Mouse (Mus musculus) bone marrow macrophage, adult 2 months (primary cell): ENCODE measurements at regions not wholly inside any gene's neighbourhood (a gene's known extent, or its start where the extent isn't known, plus 50 kb on each side); places are given as distances from the start of the nearest gene placed in this dataset.
"Not testable (repeated sequence)": the region's sequence is repeated elsewhere in the genome, so short reads cannot be mapped to it uniquely, and the experiment has no call there.

ENCODE experiments used
- CTCF ChIP-seq: IDR thresholded peaks from 2 replicates; pipeline ENCODE4 v1.5.1; 2012; ENCODE audit warnings: low read depth, mild to moderate bottlenecking, low read length, moderate library complexity
- POLR2A ChIP-seq: IDR thresholded peaks from 2 replicates; pipeline ENCODE4 v1.6.1; 2012; ENCODE audit warnings: mild to moderate bottlenecking, low read depth, low read length, borderline replicate concordance

DNA sequence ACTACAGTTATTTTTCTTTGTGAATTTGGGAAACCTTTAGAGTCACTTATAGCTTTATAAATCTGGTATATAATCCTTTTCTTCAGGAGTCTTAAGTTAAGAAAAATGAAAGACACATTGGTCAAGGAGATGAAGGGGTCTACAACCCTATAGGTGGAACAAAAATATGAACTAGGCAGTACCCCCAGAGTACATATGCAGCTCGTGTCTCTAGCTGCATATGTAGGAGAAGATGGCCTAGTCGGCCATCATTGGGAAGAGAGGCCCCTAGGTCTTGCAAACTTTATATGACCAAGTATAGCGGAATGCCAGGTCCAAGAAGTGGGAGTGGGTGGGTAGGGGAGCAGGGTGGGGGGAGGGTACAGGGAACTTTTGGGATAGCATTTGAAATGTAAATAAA lies 76.7 kb downstream of the Ccdc71l start:
- TF ChIP-seq CTCF, POLR2A: not testable (repeated sequence)
